Mouse (Mus musculus) frontal cortex, adult (tissue): ENCODE measurements at regions not wholly inside any gene's neighbourhood (a gene's known extent, or its start where the extent isn't known, plus 50 kb on each side); places are given as distances from the start of the nearest gene placed in this dataset.
A peak's percentile ranks its signal among the peaks of the same experiment; 100 is the strongest.
"Not testable (repeated sequence)": the region's sequence is repeated elsewhere in the genome, so short reads cannot be mapped to it uniquely, and the experiment has no call there.

Source experiments
- ATAC-seq: cut with Nextera tagmentation; 2 replicates; pipeline ENCODE4 v1.9.2; 2017; ENCODE audit warnings: mild to moderate bottlenecking, moderate library complexity, mixed read lengths; ENCODE audit not compliant: low TSS enrichment

DNA sequence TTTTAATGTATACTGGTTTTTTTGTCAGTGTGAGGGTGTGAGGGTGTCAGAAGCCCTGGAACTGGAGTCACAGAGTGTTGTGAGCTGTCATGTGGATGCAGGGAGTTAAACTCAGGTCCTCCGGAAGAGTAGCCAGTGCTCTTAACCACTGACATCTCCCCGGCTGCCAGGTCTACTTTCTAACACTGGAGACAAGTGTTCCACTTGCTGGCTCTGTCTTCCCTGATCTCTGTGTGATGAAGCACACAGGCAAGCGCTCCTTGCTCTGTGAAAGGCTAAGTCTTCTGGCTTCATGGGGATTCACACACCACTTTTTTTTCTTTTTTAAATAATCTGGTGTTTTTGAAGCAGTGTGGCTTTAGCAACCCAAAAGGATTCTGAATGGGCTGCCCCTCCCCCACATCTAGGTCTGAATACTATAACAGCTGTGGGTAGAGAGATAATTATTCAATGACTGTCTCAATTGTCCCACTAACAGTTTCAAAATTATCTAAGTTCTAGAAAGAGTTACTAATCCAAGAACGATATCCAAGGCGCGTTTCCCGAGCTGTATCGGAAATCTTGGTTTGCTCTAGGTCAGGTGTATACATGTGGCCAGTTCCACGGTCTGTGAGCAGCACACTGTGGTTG is 208.4 kb upstream of the Smim15 start:
- ATAC-seq = no peak

DNA sequence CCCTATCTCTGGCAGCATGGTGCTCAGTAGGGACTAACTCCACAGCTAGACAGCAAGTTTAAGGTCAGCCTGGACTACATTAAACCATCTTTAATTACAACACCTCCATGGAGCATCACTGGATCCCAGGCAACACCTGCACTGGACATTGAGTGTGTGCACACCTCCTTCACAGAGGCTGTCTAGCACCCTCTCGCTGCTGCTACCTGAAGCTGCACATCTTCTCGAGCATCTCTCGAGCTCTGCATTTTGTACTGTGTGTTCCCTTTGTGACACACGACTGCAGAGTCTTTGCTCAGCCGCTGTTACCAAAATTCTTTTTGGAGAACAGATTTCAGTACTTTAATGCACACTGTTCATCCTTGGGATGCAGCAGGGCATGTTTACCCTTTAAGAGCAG is 212.2 kb upstream of the Smim15 start:
- ATAC-seq = peak; percentile 73

DNA sequence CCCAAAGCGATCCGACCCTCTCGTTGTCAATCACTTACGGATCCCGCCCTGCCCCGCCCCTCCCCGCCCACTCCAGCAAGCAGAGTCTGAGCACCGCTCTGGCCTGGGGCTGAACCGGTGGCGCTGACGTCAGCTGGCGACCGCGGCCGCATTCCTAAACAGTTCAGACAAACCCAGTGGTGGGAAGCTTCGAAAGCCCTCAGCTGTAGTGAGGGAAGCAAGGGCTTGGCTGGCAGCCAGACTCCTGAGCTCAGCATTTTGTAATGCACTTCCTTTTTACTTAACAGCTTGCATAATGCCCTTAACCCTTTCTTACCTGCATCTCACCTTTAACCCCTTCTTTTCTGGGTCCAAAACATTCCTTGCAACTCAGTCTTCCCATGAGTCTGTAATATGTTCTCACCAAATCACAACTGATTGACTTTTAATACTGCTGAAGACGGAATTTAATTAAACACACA is 213.0 kb upstream of the Smim15 start:
- ATAC-seq = peak; percentile 94

DNA sequence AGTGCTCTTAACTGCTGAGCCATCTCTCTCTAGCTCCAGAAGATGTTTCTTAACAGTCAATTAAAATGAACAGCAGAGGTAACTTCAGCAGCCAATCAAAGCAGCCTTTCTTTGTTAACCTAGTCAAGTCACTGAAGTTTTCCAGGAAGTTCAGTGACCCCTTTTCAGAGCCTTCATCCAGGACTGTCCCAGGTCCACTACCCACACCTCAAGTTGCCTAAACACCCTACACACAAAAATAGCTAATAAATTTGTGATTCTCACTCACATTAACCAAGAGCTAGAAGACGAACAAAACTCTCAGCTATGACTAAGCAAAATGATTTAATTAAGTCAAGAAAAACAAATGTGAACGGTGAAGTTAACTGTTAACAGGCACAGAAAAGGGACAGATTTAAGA is 214.0 kb upstream of the Smim15 start:
- no peak for ATAC-seq

DNA sequence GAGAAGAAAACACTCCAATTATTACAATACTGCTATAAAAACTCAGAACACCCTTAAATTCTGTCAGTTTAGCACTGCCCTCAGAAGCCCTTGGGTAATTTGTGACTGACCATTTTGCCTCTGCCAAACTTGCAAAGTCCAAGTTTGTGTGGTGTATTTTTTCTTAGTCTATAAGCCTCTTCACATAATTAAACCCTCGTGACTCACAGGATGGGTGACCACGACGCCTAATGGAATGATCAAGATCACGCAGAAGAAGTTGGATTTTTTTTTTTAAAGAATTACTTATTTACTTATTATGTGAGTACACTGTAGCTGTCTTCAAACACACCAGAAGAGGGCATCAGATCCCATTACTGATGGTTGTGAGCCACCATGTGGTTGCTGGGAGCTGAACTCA is 214.4 kb upstream of the Smim15 start:
- ATAC-seq = no peak

DNA sequence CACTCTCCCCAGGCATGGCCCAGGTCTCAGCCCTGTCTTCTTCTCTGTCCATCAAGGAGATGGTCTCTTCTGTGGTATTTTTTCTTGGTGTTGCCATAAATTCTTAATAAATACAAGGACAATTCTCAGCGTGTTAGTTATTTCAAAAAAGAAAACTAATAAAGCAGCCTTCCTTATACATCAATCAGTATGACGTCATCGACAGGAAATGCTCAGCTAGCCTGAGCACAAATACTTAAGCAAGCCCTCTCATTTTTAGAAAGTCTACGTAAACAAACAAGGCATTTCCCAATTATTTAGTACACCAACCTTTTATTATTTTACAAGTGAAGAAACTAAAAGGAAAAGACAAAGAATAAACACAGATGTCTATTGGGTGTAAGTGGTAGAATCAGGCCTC is 218.6 kb upstream of the Smim15 start:
- no peak for ATAC-seq

DNA sequence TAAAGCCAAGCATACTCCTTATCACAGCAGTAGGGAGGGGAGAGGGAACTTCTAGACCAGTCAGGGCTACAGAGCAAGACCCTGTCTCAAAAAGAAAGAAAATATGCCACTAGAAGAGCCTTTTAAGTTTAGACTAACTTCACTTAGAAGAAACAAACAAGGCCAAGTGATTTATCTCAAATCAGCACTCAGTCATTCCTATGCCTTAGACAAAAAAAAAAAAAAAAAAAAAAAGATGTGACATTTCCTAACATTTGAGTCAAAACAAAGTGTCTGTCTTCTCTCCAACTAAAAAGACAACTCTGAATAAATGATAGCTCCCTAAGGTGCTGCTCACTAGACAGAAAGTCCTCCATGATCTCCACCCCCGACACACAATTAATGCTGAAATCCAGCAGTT is 220.9 kb upstream of the Smim15 start:
- no peak for ATAC-seq

DNA sequence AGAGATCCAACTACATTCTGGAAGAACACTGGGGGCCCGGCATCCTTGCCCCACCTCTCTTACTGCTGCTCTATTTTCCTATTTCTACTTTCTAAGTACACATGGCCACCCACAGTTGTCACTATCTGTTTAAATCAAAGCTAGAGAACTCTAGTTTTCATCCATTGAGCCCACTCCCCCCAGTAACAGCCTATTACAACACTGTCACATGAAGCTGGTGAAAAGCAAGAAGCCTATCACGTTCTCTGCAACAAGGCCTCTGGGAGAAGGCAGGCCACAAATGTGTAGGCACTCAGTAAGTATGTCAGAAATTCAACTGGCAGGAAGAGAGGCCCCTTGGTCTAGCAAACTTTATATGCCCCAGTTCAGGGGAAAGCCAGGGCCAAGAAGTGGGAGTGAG is 222.0 kb upstream of the Smim15 start:
- no peak for ATAC-seq

DNA sequence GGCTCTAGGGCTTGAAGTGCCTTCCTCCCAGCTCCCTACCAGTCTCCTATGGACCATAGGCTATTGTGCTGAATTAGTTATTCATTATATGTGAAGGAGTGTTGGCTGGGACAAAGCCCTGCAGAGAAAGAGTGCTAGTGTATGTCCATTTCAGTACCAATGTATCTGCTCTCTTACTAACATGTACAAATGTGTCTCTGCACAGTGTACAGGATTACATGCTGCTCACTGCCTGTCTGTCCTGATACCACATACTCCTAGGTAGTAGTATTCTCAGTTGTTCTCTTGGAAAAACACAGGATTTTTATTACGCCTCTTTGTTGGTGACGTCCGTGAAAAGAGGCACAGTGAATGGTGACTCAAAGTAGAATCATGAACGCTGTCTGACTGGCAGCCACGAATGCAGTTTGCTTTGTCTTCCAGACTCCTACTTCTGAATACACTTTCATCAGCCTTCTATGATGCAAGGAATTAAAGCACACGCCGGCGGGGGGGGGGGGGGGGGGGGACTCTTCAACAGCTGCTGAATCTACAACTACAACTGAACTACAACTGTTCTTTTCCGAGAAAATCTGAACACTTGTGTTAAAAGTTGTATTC is 230.6 kb upstream of the Smim15 start:
- ATAC-seq = peak; percentile 64

DNA sequence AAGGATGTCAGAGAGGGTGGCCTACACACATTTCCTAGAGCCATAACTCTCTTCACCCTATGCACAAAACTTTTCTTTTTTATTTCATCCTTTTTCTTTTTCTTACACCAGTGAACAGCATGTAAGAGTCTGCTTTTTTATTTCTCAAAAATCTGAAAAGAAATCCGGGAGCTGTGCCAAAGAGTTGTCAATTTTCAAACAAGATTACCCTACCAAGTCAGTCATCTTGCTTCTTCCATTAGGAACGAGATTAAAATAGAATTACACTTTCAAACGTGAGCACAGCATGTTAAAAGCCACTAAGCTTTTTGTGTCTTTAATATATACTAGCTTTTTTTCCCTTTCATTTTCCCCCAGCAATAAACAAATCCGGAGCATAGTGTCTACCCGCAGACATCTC is 232.2 kb upstream of the Smim15 start:
- no peak for ATAC-seq

DNA sequence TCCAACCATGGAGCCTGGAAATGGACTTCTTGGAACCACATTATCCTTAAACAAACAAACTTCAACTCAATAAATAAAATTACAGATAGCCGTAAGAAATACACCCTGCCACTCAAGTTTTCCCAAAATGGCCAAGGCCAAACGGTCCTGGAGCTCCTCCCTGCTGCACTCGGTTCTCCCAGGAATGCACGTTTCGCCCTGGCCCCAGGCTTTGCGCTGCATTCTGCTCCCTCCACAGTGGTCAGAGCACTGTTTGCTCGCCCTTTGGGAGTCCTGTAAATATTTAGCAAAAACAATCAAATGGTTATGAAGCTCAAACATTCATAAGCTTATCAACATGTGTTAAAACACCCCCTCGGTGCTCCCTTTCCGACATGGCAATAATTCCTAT is 233.4 kb upstream of the Smim15 start:
- ATAC-seq = no peak

DNA sequence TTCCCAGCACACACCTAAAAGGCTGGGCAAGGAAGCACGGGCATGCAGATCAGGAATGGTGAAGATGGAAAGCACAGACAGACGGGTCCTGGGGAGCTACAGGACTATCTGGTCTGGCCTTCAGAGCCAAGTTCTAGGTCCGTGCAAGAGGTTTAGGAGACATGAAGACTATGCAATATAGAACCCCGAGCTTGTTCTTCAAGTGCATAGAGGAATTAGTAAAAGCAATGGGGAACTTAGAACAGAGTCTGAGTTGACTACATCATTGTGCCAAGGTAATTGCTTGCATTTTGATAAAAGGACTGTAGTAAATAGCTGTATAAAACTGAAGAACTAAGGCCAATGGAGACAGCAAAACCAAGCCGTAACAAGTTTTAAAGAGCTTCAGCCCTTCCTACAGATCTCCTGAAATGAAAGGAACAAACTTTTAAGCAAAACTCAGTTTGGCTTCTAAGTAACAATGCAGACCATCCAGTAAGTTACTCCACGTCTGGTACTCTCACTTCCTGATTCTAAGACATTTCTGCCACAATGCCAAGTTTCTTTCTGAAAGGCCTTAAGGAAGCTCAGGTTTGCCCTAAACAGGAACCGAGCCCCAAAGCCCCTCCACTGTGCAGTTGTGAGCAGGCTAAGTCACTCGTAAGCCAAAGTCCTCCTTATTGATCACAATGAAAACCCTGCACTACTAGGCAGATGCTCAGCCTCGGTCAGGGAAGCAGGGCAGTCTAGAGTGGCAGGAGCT is 234.0 kb upstream of the Smim15 start:
- no peak for ATAC-seq

DNA sequence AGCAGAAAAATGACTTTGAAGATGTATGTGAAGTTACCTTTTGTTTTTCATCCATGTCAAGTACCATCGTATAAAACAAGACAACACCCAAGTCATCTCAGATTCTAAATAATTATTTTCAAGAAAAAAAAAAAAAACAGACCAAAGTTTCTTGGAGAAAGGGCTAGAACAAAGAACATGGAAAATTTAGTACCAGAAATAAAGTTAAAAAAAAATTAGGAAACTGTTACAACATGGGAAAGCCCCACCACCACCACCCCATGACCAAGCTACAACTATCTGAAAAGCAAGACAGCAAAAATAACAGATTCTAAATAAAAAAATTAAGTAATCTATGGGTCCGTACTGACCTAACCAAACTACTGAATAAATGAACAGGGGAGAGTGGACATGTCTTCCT is 235.3 kb upstream of the Smim15 start:
- no peak for ATAC-seq

DNA sequence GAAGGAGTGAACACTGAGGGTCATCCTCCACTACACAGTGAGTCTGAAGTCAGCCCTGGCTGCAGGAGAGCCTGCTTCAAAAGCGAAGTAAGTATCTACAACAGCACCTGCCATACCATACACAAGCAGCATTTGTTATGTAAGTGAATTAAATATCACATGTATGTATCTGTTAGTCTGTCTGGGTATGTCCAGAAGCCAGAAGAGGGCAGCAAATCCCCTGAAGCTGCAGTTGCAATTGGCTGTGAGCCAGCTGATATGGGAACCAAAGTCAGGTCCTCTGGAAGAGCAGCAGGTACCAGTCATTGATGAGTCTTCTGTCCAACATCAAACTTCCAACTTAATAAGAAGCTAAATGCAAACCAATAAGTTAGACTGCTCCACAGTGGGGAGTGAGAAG is 239.8 kb upstream of the Smim15 start:
- ATAC-seq = no peak

DNA sequence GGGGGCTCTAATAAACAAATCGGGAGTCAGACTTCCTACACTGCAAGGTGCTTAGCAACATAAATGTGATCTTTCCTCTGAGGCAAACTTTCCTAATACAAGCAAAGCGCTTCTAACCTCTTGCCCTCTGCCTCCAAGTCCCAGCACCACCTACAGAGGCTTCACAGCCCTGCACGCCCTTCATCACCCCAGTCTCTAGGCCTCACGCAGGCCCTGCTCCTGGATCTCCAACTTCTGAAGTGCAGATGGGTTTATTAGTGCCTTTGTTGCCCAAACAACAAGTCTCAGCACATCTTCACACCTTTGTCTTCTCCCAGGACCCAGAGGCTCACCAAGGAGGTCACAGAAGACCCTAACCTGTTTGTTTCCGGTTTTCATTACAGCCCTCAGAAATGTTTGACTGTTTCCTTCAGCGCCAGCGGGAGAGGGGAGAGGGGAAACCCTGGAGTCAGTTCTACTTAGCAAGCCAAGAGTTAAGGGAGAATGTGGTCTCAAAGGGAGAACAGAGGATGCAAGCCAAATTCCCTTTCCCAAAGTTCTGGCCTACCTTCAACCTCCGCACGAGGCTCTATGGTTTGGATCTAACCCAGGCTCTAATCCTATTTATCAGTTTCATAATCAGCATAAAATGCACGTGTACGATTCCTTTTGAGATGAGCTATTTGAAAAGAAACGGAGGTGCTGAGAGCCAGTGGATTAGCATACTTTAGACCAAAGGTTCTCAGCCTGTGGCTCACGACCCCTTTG is 244.9 kb upstream of the Smim15 start:
- no peak for ATAC-seq

DNA sequence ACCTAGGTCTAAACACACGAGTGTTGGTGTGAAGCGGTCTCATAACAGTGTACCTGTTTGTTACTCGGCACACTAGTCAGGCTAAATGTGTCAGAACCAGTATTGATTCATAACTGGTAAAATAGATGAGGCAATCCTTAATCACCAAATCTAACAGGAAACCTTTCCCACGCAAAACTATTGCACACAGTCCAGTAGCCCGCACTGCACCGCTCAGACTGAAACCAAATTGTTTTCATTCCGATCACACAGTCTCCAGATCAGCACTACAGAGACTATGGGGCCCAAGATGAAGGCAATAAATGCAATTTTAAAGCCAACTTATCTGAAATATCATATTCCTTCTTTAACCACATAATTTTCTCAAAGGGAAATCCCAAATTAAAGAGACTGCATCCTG is 246.1 kb upstream of the Smim15 start:
- no peak for ATAC-seq

DNA sequence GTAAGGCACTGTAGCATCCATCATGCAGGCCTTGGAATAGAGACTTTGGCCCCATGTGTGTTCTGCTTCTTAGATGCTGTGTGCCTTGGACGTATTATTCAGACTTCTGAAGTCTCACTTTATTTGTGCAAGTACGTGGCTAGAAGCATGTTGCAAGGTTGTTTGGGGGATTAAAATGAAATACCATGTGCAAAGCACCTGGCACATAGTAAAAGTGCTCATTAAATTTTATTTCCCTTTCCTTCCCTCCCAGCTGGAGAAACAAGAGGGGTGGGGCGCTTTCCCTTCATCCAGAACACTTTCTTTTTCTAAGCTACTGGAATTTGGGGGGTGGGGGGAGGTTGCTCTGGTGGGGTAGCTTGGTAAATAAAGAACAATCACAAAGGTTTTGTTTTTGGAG is 248.7 kb upstream of the Smim15 start:
- ATAC-seq = no peak

DNA sequence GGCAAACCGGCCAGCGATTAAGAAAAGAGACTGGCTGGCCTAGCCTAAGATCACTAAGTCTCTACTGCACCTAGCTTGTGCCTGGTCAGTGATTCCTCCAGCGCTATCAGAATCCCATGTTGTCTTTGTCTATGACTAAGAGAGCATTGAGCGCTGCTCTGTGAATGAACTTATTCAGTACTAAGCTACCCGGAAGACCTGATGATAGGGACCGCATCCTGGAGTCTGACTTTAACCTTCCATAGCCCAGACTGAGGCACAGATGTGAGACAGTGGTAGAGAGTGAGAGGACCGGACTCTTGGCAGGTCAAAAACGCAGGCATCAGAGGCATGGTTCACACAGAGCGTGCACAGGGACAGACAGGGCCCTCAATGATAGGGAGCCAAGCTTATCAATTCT is 252.5 kb upstream of the Smim15 start:
- ATAC-seq = no peak

DNA sequence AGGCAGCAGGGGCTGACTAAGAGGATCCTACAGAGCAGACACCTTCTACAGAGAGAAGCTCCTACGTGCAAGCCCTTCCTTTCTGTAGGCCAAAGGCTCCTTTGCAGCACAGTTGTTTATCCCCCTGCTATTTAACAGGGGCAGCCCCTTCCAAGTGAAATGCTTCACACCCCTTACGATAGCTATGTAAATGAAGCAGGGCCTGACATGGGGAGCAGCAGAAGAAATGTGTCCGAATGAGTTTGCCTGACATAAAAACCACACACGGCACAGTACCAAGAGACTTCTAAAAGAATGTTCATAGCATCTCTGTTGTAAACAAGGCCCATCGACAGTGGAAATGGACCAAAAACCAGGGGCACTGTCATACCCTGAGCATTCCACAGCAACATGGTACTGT is 259.3 kb upstream of the Smim15 start:
- no peak for ATAC-seq

DNA sequence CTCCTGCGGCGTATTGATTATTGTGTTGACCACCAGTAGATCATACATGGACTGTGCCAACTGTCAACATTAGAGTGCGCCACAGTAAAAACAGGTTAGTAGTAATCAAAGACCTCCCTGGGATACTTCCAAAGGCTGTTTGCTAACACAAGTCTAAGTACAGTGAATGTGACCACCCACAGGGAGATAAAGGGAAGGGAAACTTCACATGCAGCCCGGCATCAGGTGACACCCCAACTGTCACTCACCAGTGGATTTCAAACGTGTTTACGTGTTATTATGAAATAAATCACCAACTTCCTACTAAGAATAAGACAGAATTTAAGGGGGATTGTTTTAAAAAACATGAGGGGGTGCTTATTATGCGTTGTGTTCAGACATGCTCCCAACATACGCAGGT is 262.5 kb upstream of the Smim15 start:
- no peak for ATAC-seq

DNA sequence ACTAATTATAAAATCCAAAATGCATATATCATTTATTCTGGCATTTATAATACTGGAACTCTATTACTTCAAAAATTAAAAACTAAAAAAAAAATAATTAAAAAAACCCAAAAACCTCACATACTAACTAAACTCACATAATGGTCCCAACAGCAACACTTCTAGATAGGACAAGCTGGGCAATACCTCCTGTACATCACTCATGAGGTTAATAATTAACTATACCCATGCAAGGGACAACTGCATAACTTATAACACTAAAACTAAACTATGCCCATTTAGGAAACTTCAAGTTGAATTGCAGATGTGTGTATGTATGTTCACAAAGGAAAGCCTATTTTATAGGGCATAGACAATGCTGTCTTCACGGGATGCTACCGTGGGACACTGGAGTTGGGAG is 263.0 kb upstream of the Smim15 start:
- ATAC-seq = no peak

DNA sequence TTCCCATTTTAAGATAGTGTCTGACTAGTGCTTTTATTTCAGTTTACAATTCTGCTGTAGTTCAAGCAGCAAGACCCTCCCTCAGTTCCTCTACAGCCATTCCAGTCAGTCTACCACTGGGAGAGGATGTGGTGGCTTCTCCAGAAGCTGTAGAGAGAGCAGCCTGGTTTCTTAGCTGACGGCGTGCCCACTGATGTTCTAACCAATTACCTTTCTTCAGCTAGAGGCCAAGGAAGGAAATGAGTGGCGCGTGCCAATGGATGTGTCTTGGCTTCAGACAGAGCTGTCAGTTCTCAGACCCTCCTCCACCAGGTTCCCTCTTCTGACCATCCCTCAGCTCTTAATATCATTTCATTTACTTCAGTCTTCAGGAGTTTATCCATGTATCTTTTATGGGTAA is 264.7 kb upstream of the Smim15 start:
- ATAC-seq = 0 out of 2 replicates have a peak, but pooled peaks have one; percentile 5

DNA sequence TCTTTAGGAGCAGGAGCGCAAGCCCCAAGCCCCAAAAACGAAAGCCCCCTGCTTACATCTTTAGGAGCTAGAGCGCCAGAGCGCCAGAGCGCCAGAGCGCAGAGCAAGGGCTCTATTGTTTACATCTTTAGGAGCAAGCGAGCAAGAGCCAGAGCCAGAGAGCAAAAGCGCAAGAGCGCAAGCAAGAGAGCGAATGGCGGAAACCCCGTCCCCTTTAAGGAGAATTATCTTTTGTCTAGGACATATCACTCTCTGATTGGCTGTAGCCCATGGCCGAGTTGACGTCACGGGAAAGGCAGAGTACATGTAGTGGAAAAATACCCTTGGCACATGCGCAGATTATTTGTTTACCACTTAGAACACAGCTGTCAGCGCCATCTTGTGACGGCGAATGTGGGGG is 269.7 kb upstream of the Smim15 start:
- ATAC-seq = not testable (repeated sequence)
